Mouse (Mus musculus) thymus, postnatal 4 days (tissue): ENCODE data around the gene Ralgps1.

ENCODE experiments used
- DNase-seq: peaks from one replicate; pipeline ENCODE4 v3.0.0; 2021

Gene Ralgps1

GRCm38 (mm10) chr2:33207069-33207468, 164.2 kb downstream of the Ralgps1 start:
- no peak for DNase-seq

DNA sequence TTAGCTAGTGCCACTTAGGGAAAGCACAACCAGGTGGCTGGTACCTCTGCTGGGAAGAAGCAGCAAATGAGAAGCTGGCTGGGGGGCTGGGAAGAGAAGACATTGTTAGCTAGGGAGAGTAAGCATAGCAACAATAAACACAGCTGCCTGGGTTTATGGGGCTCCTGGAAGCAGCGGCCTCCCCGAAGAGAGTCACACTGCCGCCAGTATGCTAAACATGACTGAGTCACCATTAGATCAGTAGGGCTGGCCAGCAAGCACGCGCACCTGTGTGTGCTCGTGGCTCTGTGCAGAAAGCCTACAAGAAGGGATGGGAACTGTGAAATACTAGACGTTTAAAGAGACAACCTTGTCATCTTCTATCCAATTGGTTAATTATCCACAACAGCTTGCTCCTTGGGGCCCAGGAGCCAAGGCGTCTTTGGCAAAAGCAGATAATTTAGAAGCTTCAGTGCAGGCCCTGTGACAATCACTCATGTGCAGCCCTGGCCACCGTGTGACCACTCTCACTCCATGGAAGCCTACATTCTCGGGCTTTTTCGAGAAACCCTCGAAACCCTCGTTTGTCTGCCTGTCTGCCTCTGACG, 165.3 kb downstream of the Ralgps1 start:
- no peak for DNase-seq

- no peak for DNase-seq
These were observed 166.3 kb downstream of the Ralgps1 start for GRCm38 (mm10) chr2:33204980-33205379.

DNA sequence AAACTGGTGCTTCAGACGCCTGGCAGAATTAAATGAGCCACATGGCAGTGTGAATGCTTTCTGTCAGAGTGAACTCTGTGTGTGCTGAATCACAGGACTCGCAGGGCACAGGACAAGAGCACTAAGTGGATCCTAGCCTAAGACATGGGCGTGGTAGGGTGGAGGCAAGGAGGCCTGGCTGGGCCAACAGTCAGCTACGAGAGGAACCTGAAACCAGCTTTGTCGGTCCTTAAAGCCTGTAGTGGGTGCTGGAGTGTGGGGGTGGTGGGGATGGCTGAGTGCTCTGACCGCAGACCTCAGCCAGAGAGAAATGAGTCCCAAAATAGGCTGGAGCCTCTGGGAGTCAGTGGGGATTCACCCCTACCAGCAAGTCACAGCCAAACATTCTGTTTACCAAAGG, 168.0 kb downstream of the Ralgps1 start:
- no peak for DNase-seq

- DNase-seq, result no peak
These were observed 170.8 kb downstream of the Ralgps1 start for GRCm38 (mm10) chr2:33200368-33201068.

GRCm38 (mm10) chr2:33189976-33190375, 181.3 kb downstream of the Ralgps1 start:
- no peak for DNase-seq

DNA sequence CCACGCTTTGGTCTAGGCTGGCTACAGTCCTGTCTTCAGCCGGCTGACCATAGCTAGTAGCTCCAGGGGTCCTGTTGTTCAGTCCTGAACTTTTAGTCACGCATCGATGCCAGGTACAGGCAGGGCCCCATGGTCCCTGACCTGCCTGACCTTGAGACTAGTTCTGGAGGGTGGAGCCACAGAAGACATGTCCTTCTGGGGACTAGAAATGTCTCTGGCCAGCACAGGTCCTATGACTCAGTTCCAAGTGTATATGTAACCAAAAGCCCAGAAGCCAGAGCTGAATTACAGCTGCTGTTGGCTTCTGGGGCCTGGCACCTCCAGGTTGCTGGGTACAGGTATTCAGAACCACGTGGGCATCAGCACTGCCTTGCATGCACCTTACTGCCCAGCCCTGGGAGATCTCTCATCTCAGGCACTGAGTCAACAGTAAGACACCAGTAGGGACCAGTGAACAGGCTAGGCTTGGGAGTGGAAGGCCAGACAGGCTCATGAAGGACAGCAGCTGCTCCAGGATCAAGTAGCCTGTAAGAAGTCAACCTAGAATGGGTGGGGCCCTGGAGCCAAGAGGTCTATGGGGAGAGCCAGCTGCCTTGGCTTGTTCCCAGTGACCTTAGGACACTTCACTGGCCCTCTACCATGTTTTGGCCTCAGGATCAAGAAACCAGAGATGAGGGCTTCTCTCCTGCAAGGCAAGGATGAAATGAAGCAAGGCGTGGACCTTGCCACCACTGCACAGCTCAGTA, 182.2 kb downstream of the Ralgps1 start:
- DNase-seq, result no peak

DNA sequence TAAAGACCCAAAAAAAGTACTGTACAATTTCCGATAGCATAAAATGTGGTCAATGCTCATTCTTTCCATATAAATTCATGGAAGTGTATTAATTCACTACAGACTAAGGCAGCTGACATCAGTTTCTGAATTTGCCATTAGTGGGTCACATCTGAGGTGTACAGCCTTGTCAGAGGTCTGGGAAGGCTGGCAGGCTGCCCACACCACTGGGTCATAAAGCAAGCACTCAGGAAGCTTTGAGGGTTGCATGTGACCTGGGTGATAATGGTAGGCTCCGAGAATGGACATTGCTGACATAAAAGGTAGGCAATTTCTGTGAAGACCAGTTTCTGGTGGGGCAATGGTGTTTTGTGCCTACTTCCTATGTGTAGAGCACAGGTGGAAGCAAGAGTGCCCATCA, 183.4 kb downstream of the Ralgps1 start:
- no peak for DNase-seq

DNA sequence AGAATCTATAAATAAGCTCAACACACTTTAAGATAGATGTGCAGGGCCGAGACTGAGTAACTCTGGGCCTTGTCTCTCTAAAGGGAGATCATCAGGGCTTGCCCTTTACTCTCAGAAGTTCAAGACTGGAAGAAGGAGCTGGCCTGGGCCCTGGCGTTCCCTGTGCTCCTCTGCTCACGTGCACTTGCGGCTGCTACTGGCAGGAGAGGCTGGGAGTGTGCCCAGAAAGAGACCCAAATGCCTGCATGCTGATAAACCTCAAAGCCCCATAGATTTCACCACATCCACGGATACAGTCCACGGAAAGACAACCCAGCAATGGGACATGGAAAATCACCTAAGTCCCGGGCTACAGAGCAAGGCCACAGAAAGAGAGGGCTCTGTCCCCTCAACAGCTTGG, 184.8 kb downstream of the Ralgps1 start:
- no peak for DNase-seq

DNA sequence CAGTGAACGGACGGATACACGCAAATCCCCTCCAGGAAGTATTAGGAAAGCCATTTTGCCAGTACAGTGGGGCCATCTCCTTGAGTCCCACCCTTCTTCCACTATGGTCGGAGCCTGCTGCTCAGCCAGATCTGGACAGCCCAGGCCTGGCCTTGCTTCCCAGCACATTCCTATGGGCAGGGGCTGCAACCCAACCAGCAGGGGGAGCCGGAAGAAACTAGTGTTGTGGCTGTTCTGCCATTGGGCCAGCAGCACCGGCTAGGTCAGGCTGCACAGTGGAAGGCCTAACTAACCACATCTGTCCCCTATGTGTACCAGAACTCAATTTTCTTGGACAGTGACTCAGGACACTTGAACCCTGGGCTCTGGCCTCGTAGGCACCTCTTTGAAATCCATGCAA, 186.0 kb downstream of the Ralgps1 start:
- peak; percentile 81 for DNase-seq

DNA sequence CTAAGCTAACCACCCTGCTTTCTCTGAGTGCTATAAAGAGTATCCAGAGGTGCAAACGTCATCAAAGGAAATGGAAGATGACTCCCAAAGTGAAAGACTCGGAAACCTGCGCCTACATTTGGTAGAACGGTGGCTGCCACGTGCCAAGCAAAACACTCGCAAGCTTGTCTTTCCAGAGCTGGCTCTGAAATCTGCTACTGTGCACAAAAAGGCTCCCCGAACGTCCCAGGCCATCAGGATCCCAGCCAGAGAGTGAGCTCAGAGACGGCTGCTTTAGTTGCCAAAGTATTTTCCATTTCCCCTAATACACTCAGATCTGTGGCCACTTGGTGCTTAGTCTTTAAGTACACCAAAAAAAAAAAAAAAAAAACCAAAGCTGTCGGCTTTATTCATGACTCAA, 186.6 kb downstream of the Ralgps1 start:
- DNase-seq, result no peak

DNA sequence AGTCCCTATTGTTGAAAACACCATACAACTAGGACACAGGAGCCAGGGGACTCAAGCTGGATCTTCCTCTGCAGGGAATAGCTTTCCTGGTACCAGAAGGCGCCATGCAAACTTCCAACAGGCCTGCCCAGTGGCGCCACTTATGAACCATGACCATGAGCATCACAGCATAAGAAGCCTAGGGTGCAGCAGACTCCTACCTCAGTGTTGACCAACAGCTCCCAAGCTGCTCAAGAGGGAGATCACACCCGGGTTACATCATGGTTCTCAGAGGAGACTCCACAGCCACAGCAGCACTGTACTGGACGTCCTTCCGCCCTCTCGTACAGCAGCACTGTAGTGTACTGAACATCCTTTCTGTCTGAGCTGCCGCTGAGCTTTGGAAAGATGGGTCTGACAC, 188.0 kb downstream of the Ralgps1 start:
- DNase-seq, result no peak

DNA sequence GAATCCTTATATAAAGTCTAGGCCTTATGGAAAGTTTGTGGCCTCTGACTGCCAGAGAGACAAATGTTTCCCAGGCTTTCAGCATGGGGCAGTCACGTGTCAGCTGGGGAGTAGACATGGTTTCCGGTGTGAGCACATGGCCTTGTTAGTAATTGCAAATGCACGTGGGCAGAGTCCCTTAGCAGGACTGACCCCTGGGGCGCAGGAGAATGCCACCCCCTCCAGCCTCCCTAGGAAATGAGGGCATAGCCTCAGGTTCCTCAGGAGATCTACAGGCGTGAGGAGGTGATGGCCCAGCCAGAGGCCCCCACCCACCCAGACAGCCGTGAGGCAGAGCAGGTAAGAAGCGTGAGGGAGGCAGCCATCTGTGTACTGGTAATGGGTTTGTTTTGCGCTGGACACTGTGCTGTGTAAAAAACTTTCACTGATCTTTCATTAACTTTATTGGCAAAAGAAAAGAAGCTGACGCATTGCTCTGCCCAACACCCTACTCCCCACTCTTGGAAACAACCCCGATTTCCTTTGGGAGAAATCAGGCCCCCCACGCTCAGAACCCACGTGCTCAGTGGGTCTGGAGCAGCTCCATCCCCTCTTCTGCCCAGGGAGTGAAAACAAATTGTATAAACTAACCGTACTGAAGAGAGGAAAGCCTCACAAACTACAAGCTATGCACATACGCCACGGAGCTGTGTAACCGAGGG, 191.2 kb downstream of the Ralgps1 start:
- no peak for DNase-seq

- no peak for DNase-seq
These were observed 191.9 kb downstream of the Ralgps1 start for GRCm38 (mm10) chr2:33179171-33179929.

GRCm38 (mm10) chr2:33178243-33178932, 192.9 kb downstream of the Ralgps1 start:
- DNase-seq, result no peak

DNA sequence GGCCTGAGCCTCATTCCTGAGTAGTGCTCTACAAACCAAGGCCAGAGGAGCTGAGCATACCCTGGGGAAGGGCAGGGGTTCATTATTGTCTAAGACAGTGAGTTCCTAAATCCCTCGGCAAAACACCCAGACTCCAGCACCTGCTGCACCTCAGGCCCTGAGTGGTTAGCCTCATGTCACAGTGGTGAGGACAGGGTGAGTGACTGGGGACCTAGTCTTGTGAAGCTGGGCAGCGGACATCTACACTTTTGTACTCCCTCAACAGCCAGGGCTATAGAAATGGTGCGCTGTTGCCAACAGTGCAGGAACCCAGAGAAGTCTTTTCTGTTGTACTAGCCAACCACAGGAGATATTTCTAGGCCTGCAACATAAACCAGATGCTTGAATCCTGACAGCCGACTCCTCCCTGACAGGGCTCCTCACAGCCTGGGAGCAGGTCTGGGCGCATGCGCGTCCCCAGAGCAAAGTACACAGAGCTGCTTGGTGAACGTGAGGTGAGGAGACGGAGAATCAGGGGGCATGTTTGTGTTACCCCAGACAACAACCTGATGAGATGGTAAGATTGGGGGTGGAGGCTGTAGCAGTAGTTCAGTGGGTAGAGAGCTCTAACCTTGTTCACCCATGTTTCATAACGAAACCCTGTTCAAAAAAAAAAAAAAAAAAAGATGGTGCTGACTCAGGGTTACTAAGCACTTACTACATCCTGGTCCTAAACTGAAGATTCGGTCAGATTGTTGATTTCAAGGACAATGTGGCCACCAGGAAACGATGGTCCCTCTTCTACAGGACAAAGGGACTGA, 193.6 kb downstream of the Ralgps1 start:
- DNase-seq, result no peak

DNA sequence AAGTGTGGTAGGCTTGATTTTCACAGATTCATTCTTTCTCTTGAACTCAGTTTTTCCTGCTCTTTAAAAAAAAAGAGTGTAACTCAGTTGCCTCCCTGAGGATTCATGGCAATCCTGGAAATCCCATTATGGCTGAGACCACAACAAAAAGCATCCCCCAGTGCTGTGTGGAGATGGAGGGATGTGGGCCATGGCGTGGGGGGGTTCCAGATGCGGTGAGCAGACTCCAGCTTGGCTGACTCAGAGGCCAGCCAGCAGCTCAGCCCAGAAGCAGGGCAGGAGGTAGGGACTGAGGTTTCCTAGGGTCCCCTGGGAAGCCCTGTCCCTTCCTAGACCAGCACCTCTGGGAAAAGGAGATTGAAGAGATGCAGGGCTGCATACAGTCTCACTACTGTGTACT, 194.4 kb downstream of the Ralgps1 start:
- no peak for DNase-seq

DNA sequence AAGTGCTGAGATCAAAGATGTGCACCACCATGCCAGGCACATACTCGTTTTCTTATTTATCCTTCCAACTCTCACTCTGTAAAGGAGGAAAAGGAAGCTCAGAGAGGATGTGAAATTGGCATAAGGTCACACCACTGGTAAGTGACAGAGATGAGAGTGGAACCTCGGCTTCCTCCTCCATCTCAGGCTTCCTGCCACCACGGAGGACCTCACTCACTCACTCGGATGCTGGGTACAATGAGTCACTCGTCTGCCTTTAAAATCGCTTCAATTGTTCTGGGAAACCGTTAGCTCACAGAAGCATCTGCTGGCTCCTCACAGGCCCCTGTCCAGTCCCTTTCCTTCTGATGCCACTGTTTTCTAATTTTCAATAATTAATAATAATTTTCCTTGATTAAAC, 194.8 kb downstream of the Ralgps1 start:
- no peak for DNase-seq

GRCm38 (mm10) chr2:33173686-33174085, 197.6 kb downstream of the Ralgps1 start:
- no peak for DNase-seq

- DNase-seq, result no peak
These were observed 198.2 kb downstream of the Ralgps1 start for GRCm38 (mm10) chr2:33173126-33173525.
